Mouse (Mus musculus) heart, adult 2 months (tissue): Measurements from ENCODE around the gene Itga10.

Source experiments
- CTCF ChIP-seq: fragments of 200-600 bp; IDR thresholded peaks from 2 replicates; pipeline ENCODE4 v1.8.1; 2022; ENCODE audit warnings: antibody characterized with exemption, mild to moderate bottlenecking, moderate library complexity
- EP300 ChIP-seq: fragments of 200-500 bp; IDR thresholded peaks from 2 replicates; pipeline ENCODE4 v1.6.1; 2011; ENCODE audit warnings: low read depth, low read length, control low read depth; ENCODE audit not compliant: insufficient read depth
- POLR2A ChIP-seq: fragments of 200-500 bp; IDR thresholded peaks from 2 replicates; pipeline ENCODE4 v1.6.1; 2011; ENCODE audit warnings: mild to moderate bottlenecking, low read depth, low read length, control low read depth; ENCODE audit not compliant: insufficient read depth

GRCm38 (mm10) chr3:96671519-96671918 lies 26.1 kb downstream of the Itga10 start:
- no peak for TF ChIP-seq CTCF
- TF ChIP-seq POLR2A, result no peak
- no peak for TF ChIP-seq EP300
